Mouse (Mus musculus): ENCODE measurements at regions not wholly inside any gene's neighbourhood (a gene's known extent, or its start where the extent isn't known, plus 50 kb on each side); places are given as distances from the start of the nearest gene placed in this dataset.

GRCm38 (mm10) chr12:59589354-59589753 lies 369.8 kb upstream of the Fbxo33 start:
- no peak for TF ChIP-seq POLR2A (IDR thresholded peaks at IDR 0.05; ENCODE audit: insufficient read length, low read depth)
- TF ChIP-seq MAX (IDR thresholded peaks at IDR 0.05; ENCODE audit: low read depth) = no peak
- no peak for TF ChIP-seq E2F4 (IDR thresholded peaks at IDR 0.05; ENCODE audit: insufficient read depth)
- no peak for TF ChIP-seq MYOD1 (IDR thresholded peaks at IDR 0.05; ENCODE audit: control insufficient read depth in 1 of 3, insufficient read length in 2 of 3, low read depth in 2 of 3)
- TF ChIP-seq USF1 (IDR thresholded peaks at IDR 0.05; ENCODE audit: low read depth) = no peak
- TF ChIP-seq TCF3 (IDR thresholded peaks at IDR 0.05; ENCODE audit: insufficient read length, low read depth) = no peak
- TF ChIP-seq SRF (IDR thresholded peaks at IDR 0.05; ENCODE audit: control insufficient read depth, insufficient read length, low read depth) = no peak
- no peak for TF ChIP-seq POLR2AphosphoS2 (IDR thresholded peaks at IDR 0.05; ENCODE audit: insufficient read length, low read depth)
- no peak for TF ChIP-seq REST (IDR thresholded peaks at IDR 0.05; ENCODE audit: insufficient read depth, insufficient read length)
- TF ChIP-seq CEBPB (IDR thresholded peaks at IDR 0.05; ENCODE audit: insufficient read depth, poor library complexity, severe bottlenecking) = no peak

All from myocyte (in vitro differentiated cells).